8 mouse cellular contexts compared by ENCODE assay signal in genomic region chr12:113184945-113185344, GRCm38 (mm10). TPM values are rescaled to one million over a fixed set of nuclear protein-coding genes. Genes with fewer than 3 reads are reported as not detected.
DNase-seq lines count a peak whose midpoint lies in the region; ATAC-seq and TF ChIP-seq lines count a peak whose summit lies in the region.

No protein-coding gene starts in this region.

- peaks cover 19% of the 10 kb centered on the region for H3K27me3 ChIP-seq in forebrain, embryonic 12.5 days
- peaks cover 58% of the 10 kb centered on the region for H3K27me3 ChIP-seq in forebrain, embryonic 10.5 days (ENCODE audit: poor library complexity, severe bottlenecking)
- H3K27me3 ChIP-seq in lung, embryonic 15.5 days = peaks cover 38% of the 10 kb centered on the region
- peaks cover 10% of the 10 kb centered on the region; the same call in 1 of the 2 replicates for H3K27me3 ChIP-seq in lung, postnatal 0 days (replicated peaks; ENCODE audit: insufficient read depth, low read length)
- H3K27me3 ChIP-seq in hindbrain, embryonic 13.5 days = peaks cover 10% of the 10 kb centered on the region; the same call in 1 of the 2 replicates
- no peaks in the 10 kb centered on the region for H3K27me3 ChIP-seq in midbrain, embryonic 14.5 days (ENCODE audit: control insufficient read depth, insufficient read depth, low read length)

- no peak overlapping the region for H3K9ac ChIP-seq in forebrain, embryonic 12.5 days
- H3K9ac ChIP-seq in lung, embryonic 15.5 days = no peak overlapping the region
- no peak overlapping the region for H3K9ac ChIP-seq in lung, postnatal 0 days (replicated peaks; ENCODE audit: low read depth)
- no peak overlapping the region for H3K9ac ChIP-seq in hindbrain, embryonic 13.5 days
- H3K9ac ChIP-seq in midbrain, embryonic 14.5 days (replicated peaks; ENCODE audit: low read length) = peak overlapping the region; percentile 81

- no peak for TF ChIP-seq CTCF in lung, postnatal 0 days (IDR thresholded peaks at IDR 0.05)

- peak overlapping the region; percentile 83; the same call in 1 of the 2 replicates for H3K4me2 ChIP-seq in forebrain, embryonic 12.5 days
- peak overlapping the region; percentile 96; the same call in 1 of the 2 replicates for H3K4me2 ChIP-seq in lung, embryonic 15.5 days
- no peak overlapping the region for H3K4me2 ChIP-seq in lung, postnatal 0 days (replicated peaks; ENCODE audit: low read depth, low read length)
- peak overlapping the region; percentile 89 for H3K4me2 ChIP-seq in hindbrain, embryonic 13.5 days
- H3K4me2 ChIP-seq in midbrain, embryonic 14.5 days (ENCODE audit: low read length) = peak overlapping the region; percentile 89; the same call in 1 of the 2 replicates

- WGBS in forebrain, embryonic 12.5 days = 55% methylated on average over 5 of the region's 5 CpGs
- 62% methylated on average over 5 of the region's 5 CpGs for WGBS in forebrain, embryonic 10.5 days
- WGBS in lung, embryonic 15.5 days = 51% methylated on average over 5 of the region's 5 CpGs
- 58% methylated on average over 5 of the region's 5 CpGs for WGBS in lung, postnatal 0 days
- 65% methylated on average over 5 of the region's 5 CpGs for WGBS in hindbrain, embryonic 13.5 days
- 63% methylated on average over 5 of the region's 5 CpGs for WGBS in midbrain, embryonic 14.5 days

- H3K4me3 ChIP-seq in forebrain, embryonic 12.5 days (replicated peaks) = no peak overlapping the region
- H3K4me3 ChIP-seq in forebrain, embryonic 10.5 days = no peak overlapping the region
- peak overlapping the region; percentile 61; the same call in 1 of the 2 replicates for H3K4me3 ChIP-seq in lung, embryonic 15.5 days
- no peak overlapping the region for H3K4me3 ChIP-seq in lung, postnatal 0 days (ENCODE audit: low read depth, low read length)
- H3K4me3 ChIP-seq in hindbrain, embryonic 13.5 days = peak overlapping the region; percentile 79; the same call in 1 of the 2 replicates
- no peak overlapping the region for H3K4me3 ChIP-seq in midbrain, embryonic 14.5 days (replicated peaks; ENCODE audit: low read depth, low read length)

- H3K9me3 ChIP-seq in forebrain, embryonic 12.5 days = no peaks in the 10 kb centered on the region
- H3K9me3 ChIP-seq in forebrain, embryonic 10.5 days = peaks cover 11% of the 10 kb centered on the region; the same call in 1 of the 2 replicates
- H3K9me3 ChIP-seq in lung, embryonic 15.5 days = no peaks in the 10 kb centered on the region
- H3K9me3 ChIP-seq in lung, postnatal 0 days (ENCODE audit: low read length) = no peaks in the 10 kb centered on the region
- H3K9me3 ChIP-seq in hindbrain, embryonic 13.5 days = no peaks in the 10 kb centered on the region
- H3K9me3 ChIP-seq in midbrain, embryonic 14.5 days (ENCODE audit: control insufficient read depth, low read length) = no peaks in the 10 kb centered on the region

- no peak overlapping the region for H3K27ac ChIP-seq in forebrain, embryonic 12.5 days
- no peak overlapping the region for H3K27ac ChIP-seq in forebrain, embryonic 10.5 days
- no peak overlapping the region for H3K27ac ChIP-seq in lung, embryonic 15.5 days
- no peak overlapping the region for H3K27ac ChIP-seq in lung, postnatal 0 days (ENCODE audit: low read length)
- H3K27ac ChIP-seq in hindbrain, embryonic 13.5 days = no peak overlapping the region
- H3K27ac ChIP-seq in midbrain, embryonic 14.5 days (replicated peaks; ENCODE audit: low read depth, low read length) = no peak overlapping the region

- TF ChIP-seq EP300 in lung, postnatal 0 days (IDR thresholded peaks at IDR 0.05) = no peak

- peaks cover 26% of the 10 kb centered on the region for H3K4me1 ChIP-seq in forebrain, embryonic 12.5 days
- H3K4me1 ChIP-seq in forebrain, embryonic 10.5 days = peaks cover 32% of the 10 kb centered on the region
- peaks cover 23% of the 10 kb centered on the region for H3K4me1 ChIP-seq in lung, embryonic 15.5 days
- peaks cover 8% of the 10 kb centered on the region; the same call in 1 of the 2 replicates for H3K4me1 ChIP-seq in lung, postnatal 0 days (ENCODE audit: insufficient read depth, low read depth, low read length)
- peaks cover 34% of the 10 kb centered on the region for H3K4me1 ChIP-seq in hindbrain, embryonic 13.5 days (replicated peaks)
- peaks cover 23% of the 10 kb centered on the region for H3K4me1 ChIP-seq in midbrain, embryonic 14.5 days (ENCODE audit: control insufficient read depth, insufficient read depth, low read length)

- H3K36me3 ChIP-seq in forebrain, embryonic 12.5 days (replicated peaks) = peaks cover 19% of the 10 kb centered on the region
- H3K36me3 ChIP-seq in forebrain, embryonic 10.5 days (replicated peaks) = peaks cover 21% of the 10 kb centered on the region
- H3K36me3 ChIP-seq in lung, embryonic 15.5 days = no peaks in the 10 kb centered on the region; the same call in 1 of the 2 replicates
- no peaks in the 10 kb centered on the region for H3K36me3 ChIP-seq in lung, postnatal 0 days (ENCODE audit: insufficient read depth, low read length)
- H3K36me3 ChIP-seq in hindbrain, embryonic 13.5 days = peaks cover 20% of the 10 kb centered on the region
- peaks cover 19% of the 10 kb centered on the region for H3K36me3 ChIP-seq in midbrain, embryonic 14.5 days (ENCODE audit: control insufficient read depth, insufficient read depth, low read length)

- ATAC-seq in forebrain, embryonic 12.5 days (ENCODE audit: low FRiP score) = no peak
- ATAC-seq in lung, embryonic 15.5 days (ENCODE audit: borderline replicate concordance, extremely low read depth, low FRiP score, low TSS enrichment) = no peak
- ATAC-seq in lung, postnatal 0 days = no peak
- ATAC-seq in hindbrain, embryonic 13.5 days (ENCODE audit: low FRiP score) = no peak
- ATAC-seq in midbrain, embryonic 14.5 days (ENCODE audit: low FRiP score, low TSS enrichment) = no peak

- no peak for DNase-seq in forebrain, embryonic 10.5 days (ENCODE audit: extremely low spot score, low spot score)
- no peak for DNase-seq in lung, postnatal 0 days (ENCODE audit: low spot score)
- no peak for DNase-seq in midbrain, embryonic 14.5 days
- no peak for DNase-seq in retina, embryonic 14.5 days (ENCODE audit: low spot score)
- DNase-seq in embryo, embryonic 11 days = no peak

RNA-seq across cellular contexts. Expression of gene Tmem121, which starts 0.8 kb away (rescaled TPM):
- 21.6 and 21.9 TPM in 2 replicates for polyA plus RNA-seq in forebrain, embryonic 12.5 days (2016; fragmentation: Nextera tagmentation; extraction: Ambion mirVana)
- 18.7 and 20.3 TPM in 2 replicates for polyA plus RNA-seq in forebrain, embryonic 10.5 days (2016; fragmentation: Nextera tagmentation; extraction: Ambion mirVana)
- 8.2 and 9.0 TPM in 2 replicates for polyA plus RNA-seq in lung, embryonic 15.5 days (2015; fragmentation: Nextera tagmentation; extraction: Ambion mirVana)
- 1.2 TPM in 2 replicates for polyA plus RNA-seq in lung, postnatal 0 days (2015; fragmentation: Nextera tagmentation; extraction: Ambion mirVana)
- polyA plus RNA-seq in hindbrain, embryonic 13.5 days (2015; fragmentation: Nextera tagmentation; extraction: Ambion mirVana) = 32.4 and 34.9 TPM in 2 replicates
- polyA plus RNA-seq in midbrain, embryonic 14.5 days (2014; fragmentation: Nextera tagmentation; extraction: Ambion mirVana) = 24.5 and 61.9 TPM in 2 replicates

RNA-seq across cellular contexts. Expression of gene Tedc1, which starts 28.7 kb away (rescaled TPM):
- 48.3 and 49.6 TPM in 2 replicates for polyA plus RNA-seq in forebrain, embryonic 12.5 days (2016; fragmentation: Nextera tagmentation; extraction: Ambion mirVana)
- 66.4 and 69.6 TPM in 2 replicates for polyA plus RNA-seq in forebrain, embryonic 10.5 days (2016; fragmentation: Nextera tagmentation; extraction: Ambion mirVana)
- polyA plus RNA-seq in lung, embryonic 15.5 days (2015; fragmentation: Nextera tagmentation; extraction: Ambion mirVana) = 38.4 and 38.6 TPM in 2 replicates
- polyA plus RNA-seq in lung, postnatal 0 days (2015; fragmentation: Nextera tagmentation; extraction: Ambion mirVana) = 2.5 and 2.6 TPM in 2 replicates
- polyA plus RNA-seq in hindbrain, embryonic 13.5 days (2015; fragmentation: Nextera tagmentation; extraction: Ambion mirVana) = 19.9 and 20.7 TPM in 2 replicates
- polyA plus RNA-seq in midbrain, embryonic 14.5 days (2014; fragmentation: Nextera tagmentation; extraction: Ambion mirVana) = 11.9 and 14.1 TPM in 2 replicates

RNA-seq across cellular contexts. Expression of gene Crip1, which starts 38.8 kb away (rescaled TPM):
- polyA plus RNA-seq in forebrain, embryonic 12.5 days (2016; fragmentation: Nextera tagmentation; extraction: Ambion mirVana) = 48.5 and 62.0 TPM in 2 replicates
- polyA plus RNA-seq in forebrain, embryonic 10.5 days (2016; fragmentation: Nextera tagmentation; extraction: Ambion mirVana) = 59.2 and 59.5 TPM in 2 replicates
- 414 and 454 TPM in 2 replicates for polyA plus RNA-seq in lung, embryonic 15.5 days (2015; fragmentation: Nextera tagmentation; extraction: Ambion mirVana)
- 1,321 and 1,744 TPM in 2 replicates for polyA plus RNA-seq in lung, postnatal 0 days (2015; fragmentation: Nextera tagmentation; extraction: Ambion mirVana)
- 47.1 and 48.0 TPM in 2 replicates for polyA plus RNA-seq in hindbrain, embryonic 13.5 days (2015; fragmentation: Nextera tagmentation; extraction: Ambion mirVana)
- polyA plus RNA-seq in midbrain, embryonic 14.5 days (2014; fragmentation: Nextera tagmentation; extraction: Ambion mirVana) = 16.5 and 26.8 TPM in 2 replicates

RNA-seq across cellular contexts. Expression of gene Crip2, which starts 44.9 kb away (rescaled TPM):
- 223 and 227 TPM in 2 replicates for polyA plus RNA-seq in forebrain, embryonic 12.5 days (2016; fragmentation: Nextera tagmentation; extraction: Ambion mirVana)
- 172 and 182 TPM in 2 replicates for polyA plus RNA-seq in forebrain, embryonic 10.5 days (2016; fragmentation: Nextera tagmentation; extraction: Ambion mirVana)
- 436 and 471 TPM in 2 replicates for polyA plus RNA-seq in lung, embryonic 15.5 days (2015; fragmentation: Nextera tagmentation; extraction: Ambion mirVana)
- polyA plus RNA-seq in lung, postnatal 0 days (2015; fragmentation: Nextera tagmentation; extraction: Ambion mirVana) = 1,357 and 1,498 TPM in 2 replicates
- polyA plus RNA-seq in hindbrain, embryonic 13.5 days (2015; fragmentation: Nextera tagmentation; extraction: Ambion mirVana) = 324 and 347 TPM in 2 replicates
- polyA plus RNA-seq in midbrain, embryonic 14.5 days (2014; fragmentation: Nextera tagmentation; extraction: Ambion mirVana) = 297 and 329 TPM in 2 replicates

Comparison
In these comparisons a context has a peak if more than half of its experiments do, and no peak if none do; other contexts are left out.
1. H3K4me3 ChIP-seq: peak in lung, embryonic 15.5 days (single experiment) and hindbrain, embryonic 13.5 days (single experiment); none in forebrain, embryonic 12.5 days (single experiment), forebrain, embryonic 10.5 days (single experiment), lung, postnatal 0 days (single experiment) and midbrain, embryonic 14.5 days (single experiment).